Mouse (Mus musculus) forebrain, embryonic 14.5 days (tissue): Measurements from ENCODE around the gene Olfr577. TPM values are rescaled to one million over a fixed set of nuclear protein-coding genes. Genes with fewer than 3 reads are reported as not detected.

Experiments
- ATAC-seq: fragments of 200-750 bp; cut with Nextera tagmentation; 2 replicates; pipeline ENCODE4 v1.8.0; 2017; ENCODE audit warnings: mild to moderate bottlenecking, moderate library complexity
- DNase-seq: peaks from one replicate; pipeline ENCODE4 v3.0.0-alpha.2; 2015; ENCODE audit warnings: low spot score
- H3K27ac ChIP-seq: fragments of 300-500 bp; sonication (generic); 2 replicates; pipeline ENCODE4 v1.5.1; 2014; ENCODE audit warnings: low read depth, mild to moderate bottlenecking, control low read depth, low read length, moderate library complexity
- H3K27me3 ChIP-seq: fragments of 300-500 bp; sonication (generic); replicated peaks from 2 replicates; pipeline ENCODE4 v1.6.1; 2014; ENCODE audit warnings: low read length, control low read depth, mixed read lengths; ENCODE audit not compliant: control insufficient read depth, insufficient read depth
- H3K36me3 ChIP-seq: fragments of 300-500 bp; sonication (generic); 2 replicates; pipeline ENCODE4 v1.6.1; 2014; ENCODE audit warnings: low read length, control low read depth; ENCODE audit not compliant: control insufficient read depth, insufficient read depth
- H3K4me1 ChIP-seq: fragments of 300-500 bp; sonication (generic); 2 replicates; pipeline ENCODE4 v1.6.1; 2014; ENCODE audit warnings: antibody characterized with exemption, low read length, control low read depth; ENCODE audit not compliant: control insufficient read depth, insufficient read depth
- H3K4me2 ChIP-seq: fragments of 300-500 bp; sonication (generic); 2 replicates; pipeline ENCODE4 v1.6.1; 2014; ENCODE audit warnings: mild to moderate bottlenecking, control low read depth, low read length
- H3K4me3 ChIP-seq: fragments of 300-500 bp; sonication (generic); 2 replicates; pipeline ENCODE4 v1.5.1; 2014; ENCODE audit warnings: low read depth, low read length, control low read depth
- H3K9ac ChIP-seq: fragments of 300-500 bp; sonication (generic); 2 replicates; pipeline ENCODE4 v1.6.1; 2014; ENCODE audit warnings: mild to moderate bottlenecking, low read length, control low read depth, moderate library complexity
- H3K9me3 ChIP-seq: fragments of 300-500 bp; sonication (generic); replicated peaks from 2 replicates; pipeline ENCODE4 v1.6.1; 2016; ENCODE audit warnings: low read length, control low read depth, mixed read lengths; ENCODE audit not compliant: control insufficient read depth
- WGBS: fragments of 180-500 bp; shearing (Covaris S2); extraction: QIAGEN DNeasy Blood & Tissue Kit; methylation state at CpG from one replicate; pipeline ENCODE4 v1.1.7; 2014; 5-methylcytosine and 5-hydroxymethylcytosine counted together
- polyA plus RNA-seq: library from polyadenylated mRNA; unstranded; fragments of >200 nt; fragmentation: Nextera tagmentation; extraction: Ambion mirVana; gene quantifications from 2 replicates; pipeline ENCODE4 v1.2.1, GENCODE M21; 2014

Olfr577 gene
- polyA plus RNA-seq, result not detected in 2 replicates

DNA sequence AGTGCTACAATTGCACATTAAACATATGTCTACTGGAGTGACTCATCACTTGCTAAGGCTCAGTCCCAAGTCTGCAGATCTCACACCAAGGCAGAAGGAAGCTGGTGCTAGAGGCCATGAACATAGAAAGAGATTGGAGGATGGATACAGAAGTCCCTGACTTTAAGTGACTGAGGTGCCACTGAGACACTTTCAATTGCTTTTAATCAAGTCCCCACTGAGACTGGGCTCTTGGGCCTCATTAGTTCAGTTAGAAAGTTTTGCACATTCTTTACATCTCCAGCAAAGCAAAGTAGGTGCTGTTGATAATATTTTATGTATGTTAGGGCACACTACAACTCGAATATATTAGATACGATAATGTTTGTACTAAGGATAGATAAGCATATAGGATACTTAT is at the start of gene Olfr577:
TSS of gene Olfr577 (minus strand) at position 101 of the 400 bp plus-strand sequence.
- H3K9me3 ChIP-seq, result no peaks in the 10 kb centered on the region
- no peak within 1 kb of the TSS for H3K9ac ChIP-seq
- DNase-seq, result no peak
- H3K27ac ChIP-seq, result no peak within 1 kb of the TSS
- H3K36me3 ChIP-seq, result no peaks in the 10 kb centered on the region
- no peaks in the 10 kb centered on the region for H3K27me3 ChIP-seq
- no peak within 1 kb of the TSS for H3K4me2 ChIP-seq
- WGBS, result 83% methylated on average over 2 of the region's 2 CpGs
- no peak for ATAC-seq
- H3K4me3 ChIP-seq, result no peak within 1 kb of the TSS
- H3K4me1 ChIP-seq, result no peaks in the 10 kb centered on the region

DNA sequence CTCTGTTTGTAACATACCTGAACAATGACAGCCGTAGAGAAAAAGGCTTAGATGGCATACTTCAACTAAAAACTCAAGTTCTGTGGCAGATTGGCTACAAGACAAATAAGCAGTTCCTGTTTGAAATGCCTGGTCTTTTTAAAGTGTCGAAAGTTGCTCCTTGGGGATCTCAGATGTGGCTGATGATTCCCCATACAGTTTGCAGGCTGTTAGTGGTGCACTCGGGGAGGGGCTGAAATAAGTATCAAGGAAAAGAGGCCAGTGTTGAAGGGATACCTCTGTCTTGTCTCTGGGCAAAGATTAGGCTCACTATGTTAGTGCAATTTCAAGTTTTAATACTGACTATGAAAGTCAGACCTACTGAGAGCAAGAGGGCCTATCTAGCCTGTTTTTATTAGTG is 13.5 kb upstream of the Olfr577 start, which contains the start of gene Olfr578:
TSS of gene Olfr578 (minus strand) at position 101 of the 400 bp plus-strand sequence.
- no peak for DNase-seq
- 83% methylated on average over 3 of the region's 3 CpGs for WGBS
- no peak within 1 kb of the TSS for H3K27ac ChIP-seq
- H3K9me3 ChIP-seq, result no peaks in the 10 kb centered on the region
- no peaks in the 10 kb centered on the region for H3K36me3 ChIP-seq
- H3K4me3 ChIP-seq, result no peak within 1 kb of the TSS
- no peak within 1 kb of the TSS for H3K9ac ChIP-seq
- no peak within 1 kb of the TSS for H3K4me2 ChIP-seq
- no peak for ATAC-seq
- no peaks in the 10 kb centered on the region for H3K4me1 ChIP-seq
- no peaks in the 10 kb centered on the region for H3K27me3 ChIP-seq

DNA sequence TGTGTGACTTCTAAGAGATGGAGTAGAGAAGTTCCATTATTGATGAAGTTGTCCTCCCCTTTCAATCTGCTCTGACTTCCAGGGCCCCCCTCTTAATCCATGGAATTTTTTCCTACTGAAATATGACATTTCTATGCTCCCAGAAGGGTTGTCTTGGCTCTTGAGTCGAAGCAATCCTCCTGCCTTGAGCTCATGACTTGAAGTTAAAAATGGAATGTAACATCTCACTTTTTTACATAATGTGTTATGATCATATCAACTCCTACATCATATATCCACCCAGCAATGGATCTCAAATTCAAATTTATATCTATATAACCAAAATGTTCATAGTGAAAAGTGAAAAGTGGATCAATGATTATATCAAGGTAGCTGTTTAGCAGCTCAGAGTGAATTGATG is 1.3 kb downstream of the Olfr577 start:
- 40% methylated on average over 1 of the region's 1 CpGs for WGBS
- H3K27ac ChIP-seq, result no peak overlapping the region
- no peaks in the 10 kb centered on the region for H3K4me1 ChIP-seq

DNA sequence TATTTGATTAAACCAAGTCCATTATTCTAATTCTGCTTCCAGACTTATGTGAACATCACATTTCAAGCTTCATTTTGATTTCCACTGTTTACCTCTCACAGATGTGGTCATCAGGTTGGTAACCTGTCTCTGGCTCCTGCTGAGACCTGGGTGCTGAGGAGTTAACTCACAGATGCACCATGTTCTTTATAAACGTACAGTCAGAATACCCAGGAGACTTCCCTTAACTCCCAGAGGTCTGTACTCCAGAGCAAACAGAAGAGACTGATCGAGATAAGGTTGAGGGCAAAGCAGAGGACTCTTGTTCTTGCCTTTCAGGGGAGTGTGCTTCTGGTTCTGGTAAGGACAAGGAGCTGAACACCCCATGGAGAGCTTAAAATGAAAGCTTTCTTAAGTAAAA is 13.4 kb downstream of the Olfr577 start, which contains the start of gene Olfr576:
TSS of gene Olfr576 (plus strand) at position 301 of the 400 bp plus-strand sequence.
- no peaks in the 10 kb centered on the region for H3K36me3 ChIP-seq
- no peak within 1 kb of the TSS for H3K4me3 ChIP-seq
- DNase-seq, result no peak
- H3K4me2 ChIP-seq, result no peak within 1 kb of the TSS
- H3K4me1 ChIP-seq, result no peaks in the 10 kb centered on the region
- H3K27ac ChIP-seq, result no peak within 1 kb of the TSS
- no peaks in the 10 kb centered on the region for H3K27me3 ChIP-seq
- H3K9ac ChIP-seq, result no peak within 1 kb of the TSS
- 66% methylated on average over 2 of the region's 2 CpGs for WGBS
- no peak for ATAC-seq
- H3K9me3 ChIP-seq, result no peaks in the 10 kb centered on the region

More for the DNA sequence above, 1.3 kb downstream of the Olfr577 start:
- Histone ChIP-seq H3K4me2 (no peak overlapping the region), H3K36me3 (no peaks in the 10 kb centered on the region), H3K9ac (no peak overlapping the region), H3K27me3 (no peaks in the 10 kb centered on the region), H3K4me3 (no peak overlapping the region), H3K9me3 (no peaks in the 10 kb centered on the region)
- DNase-seq, result no peak
- ATAC-seq, result no peak

DNA sequence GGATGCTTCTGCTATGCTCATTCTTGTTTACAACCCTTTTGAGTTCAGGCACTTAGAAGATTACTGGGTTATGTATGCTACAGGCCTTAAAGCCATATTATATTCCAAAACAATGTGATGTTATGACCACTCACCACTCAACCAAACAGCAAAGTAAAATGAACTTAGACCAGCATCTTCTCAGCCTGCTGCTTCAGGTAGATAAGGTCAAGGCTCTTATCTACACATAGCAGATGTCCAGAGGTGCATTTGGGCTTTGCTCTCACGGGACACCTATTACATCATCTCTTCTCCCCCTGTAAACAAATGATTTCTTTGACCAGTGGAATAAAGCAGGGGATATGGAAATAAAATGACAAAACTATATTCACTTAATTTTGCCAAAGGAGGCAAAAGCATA is 17.1 kb downstream of the Olfr577 start, which contains the start of gene Olfr575:
TSS of gene Olfr575 (minus strand) at position 183 of the 400 bp plus-strand sequence.
- Histone ChIP-seq H3K27me3 (no peaks in the 10 kb centered on the region), H3K4me1 (no peaks in the 10 kb centered on the region), H3K9ac (no peak within 1 kb of the TSS), H3K4me2 (no peak within 1 kb of the TSS), H3K4me3 (no peak within 1 kb of the TSS), H3K27ac (no peak within 1 kb of the TSS), H3K9me3 (no peaks in the 10 kb centered on the region), H3K36me3 (no peaks in the 10 kb centered on the region)
- no peak for ATAC-seq
- 70% methylated on average over 1 of the region's 1 CpGs for WGBS
- DNase-seq, result no peak

DNA sequence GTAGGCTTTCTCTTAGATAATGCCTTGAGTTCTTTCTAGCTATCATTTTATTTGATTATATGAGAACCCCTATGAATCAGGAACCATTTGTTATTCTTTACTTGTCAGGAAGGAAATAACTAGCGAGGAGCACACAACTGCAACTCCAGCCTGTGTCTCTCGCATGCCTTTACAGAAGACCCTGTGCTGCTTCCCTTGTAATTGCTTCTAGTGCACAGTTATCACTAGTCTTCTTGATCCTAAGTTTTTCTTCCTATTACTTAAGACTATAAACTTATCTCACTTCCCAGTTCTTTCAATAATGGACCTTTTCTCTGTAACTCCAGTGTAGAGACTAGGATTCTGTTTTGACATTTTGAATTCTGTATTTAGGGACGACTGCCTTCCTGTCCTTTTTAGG is 17.6 kb downstream of the Olfr577 start:
- DNase-seq, result no peak
- no peak overlapping the region for H3K27ac ChIP-seq
- 85% methylated on average over 3 of the region's 3 CpGs for WGBS

DNA sequence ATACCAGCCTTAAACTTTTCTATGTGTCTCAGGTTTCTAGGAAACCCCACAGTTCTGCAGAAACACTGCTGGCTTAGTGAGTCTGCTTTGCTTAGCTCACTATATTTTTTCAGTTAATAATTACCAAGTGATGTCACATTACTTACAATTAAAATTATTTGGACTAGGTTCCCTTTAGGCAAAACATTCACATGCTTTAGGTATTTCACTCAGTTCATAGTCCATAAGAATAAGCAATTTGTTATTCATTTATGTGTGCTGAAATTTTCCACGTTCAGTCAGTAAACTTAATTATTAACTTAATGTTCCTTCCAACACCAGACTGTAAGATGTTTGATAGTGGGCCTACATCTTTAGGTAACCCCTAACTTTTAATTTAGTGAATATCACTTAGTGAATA is 25.0 kb downstream of the Olfr577 start:
- no peak overlapping the region for H3K27ac ChIP-seq
- ATAC-seq, result no peak
- H3K9me3 ChIP-seq, result no peaks in the 10 kb centered on the region
- DNase-seq, result no peak
- no peak overlapping the region for H3K4me2 ChIP-seq
- H3K9ac ChIP-seq, result no peak overlapping the region
- H3K27me3 ChIP-seq, result no peaks in the 10 kb centered on the region
- no peaks in the 10 kb centered on the region for H3K36me3 ChIP-seq
- WGBS, result 72% methylated on average over 1 of the region's 1 CpGs
- H3K4me3 ChIP-seq, result no peak overlapping the region
- no peaks in the 10 kb centered on the region for H3K4me1 ChIP-seq

More for the DNA sequence above, 17.6 kb downstream of the Olfr577 start:
- Histone ChIP-seq H3K27me3 (no peaks in the 10 kb centered on the region), H3K9me3 (no peaks in the 10 kb centered on the region), H3K4me2 (no peak overlapping the region), H3K4me3 (no peak overlapping the region), H3K36me3 (no peaks in the 10 kb centered on the region), H3K9ac (no peak overlapping the region), H3K4me1 (no peaks in the 10 kb centered on the region)
- no peak for ATAC-seq

DNA sequence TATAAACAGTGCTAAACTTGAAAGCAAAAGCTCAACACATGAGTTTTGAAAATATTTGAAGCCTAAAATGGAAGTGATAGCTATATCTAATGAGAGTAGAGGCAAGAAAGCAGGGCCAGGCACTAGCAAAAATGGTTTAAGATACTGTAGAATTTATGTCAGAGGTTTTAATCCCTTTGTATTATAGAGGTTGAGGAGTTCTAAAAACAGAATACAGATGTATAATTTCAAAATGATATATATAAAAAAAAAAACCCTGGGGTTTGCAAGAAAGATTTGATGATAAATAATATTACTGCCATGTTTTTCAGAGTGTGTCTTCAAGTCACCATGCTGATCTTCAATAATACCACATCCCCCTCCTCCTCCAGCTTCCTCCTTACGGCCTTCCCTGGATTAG is 27.6 kb downstream of the Olfr577 start, which contains the start of gene Olfr574:
TSS of gene Olfr574 (plus strand) at position 301 of the 400 bp plus-strand sequence.
- Histone ChIP-seq H3K4me1 (no peaks in the 10 kb centered on the region), H3K4me2 (no peak within 1 kb of the TSS)
- no peak for ATAC-seq

DNA sequence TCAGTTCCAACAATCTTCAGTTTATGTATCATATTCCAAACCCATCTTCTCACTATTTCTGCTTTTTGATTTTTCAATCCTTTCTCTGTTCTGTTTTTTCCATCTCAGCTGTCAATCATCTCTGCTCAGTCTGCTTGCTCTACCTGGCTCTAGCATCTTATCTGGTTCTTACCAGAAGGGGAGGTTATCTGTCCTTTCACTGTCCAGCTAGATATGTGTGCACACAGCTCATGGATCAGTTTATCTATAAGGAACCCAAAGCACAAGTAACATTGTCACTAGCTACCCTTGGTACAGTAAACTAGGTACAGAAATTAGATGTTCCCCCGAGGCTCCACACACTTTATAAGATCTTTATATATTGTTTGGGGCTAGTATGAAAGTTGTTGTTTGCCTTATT is 32.3 kb downstream of the Olfr577 start:
- H3K4me1 ChIP-seq, result no peaks in the 10 kb centered on the region
- H3K36me3 ChIP-seq, result no peaks in the 10 kb centered on the region
- ATAC-seq, result no peak
- H3K27ac ChIP-seq, result no peak overlapping the region
- no peak overlapping the region for H3K4me2 ChIP-seq
- H3K9me3 ChIP-seq, result no peaks in the 10 kb centered on the region
- no peaks in the 10 kb centered on the region for H3K27me3 ChIP-seq
- no peak for DNase-seq
- H3K4me3 ChIP-seq, result no peak overlapping the region
- no peak overlapping the region for H3K9ac ChIP-seq
- 79% methylated on average over 1 of the region's 1 CpGs for WGBS

More for the DNA sequence above, 27.6 kb downstream of the Olfr577 start, which contains the start of gene Olfr574:
- no peak within 1 kb of the TSS for H3K4me3 ChIP-seq
- no peaks in the 10 kb centered on the region for H3K9me3 ChIP-seq
- 100% methylated on average over 1 of the region's 1 CpGs for WGBS
- no peak for DNase-seq
- no peak within 1 kb of the TSS for H3K27ac ChIP-seq
- H3K36me3 ChIP-seq, result no peaks in the 10 kb centered on the region
- no peak within 1 kb of the TSS for H3K9ac ChIP-seq
- H3K27me3 ChIP-seq, result no peaks in the 10 kb centered on the region
